Mouse (Mus musculus): ENCODE data around the gene Csf2. TPM values are rescaled to one million over a fixed set of nuclear protein-coding genes. Genes with fewer than 3 reads are reported as not detected.

Csf2 gene
- polyA plus RNA-seq, 1 experiment from 2014 or later = not detected

DNA sequence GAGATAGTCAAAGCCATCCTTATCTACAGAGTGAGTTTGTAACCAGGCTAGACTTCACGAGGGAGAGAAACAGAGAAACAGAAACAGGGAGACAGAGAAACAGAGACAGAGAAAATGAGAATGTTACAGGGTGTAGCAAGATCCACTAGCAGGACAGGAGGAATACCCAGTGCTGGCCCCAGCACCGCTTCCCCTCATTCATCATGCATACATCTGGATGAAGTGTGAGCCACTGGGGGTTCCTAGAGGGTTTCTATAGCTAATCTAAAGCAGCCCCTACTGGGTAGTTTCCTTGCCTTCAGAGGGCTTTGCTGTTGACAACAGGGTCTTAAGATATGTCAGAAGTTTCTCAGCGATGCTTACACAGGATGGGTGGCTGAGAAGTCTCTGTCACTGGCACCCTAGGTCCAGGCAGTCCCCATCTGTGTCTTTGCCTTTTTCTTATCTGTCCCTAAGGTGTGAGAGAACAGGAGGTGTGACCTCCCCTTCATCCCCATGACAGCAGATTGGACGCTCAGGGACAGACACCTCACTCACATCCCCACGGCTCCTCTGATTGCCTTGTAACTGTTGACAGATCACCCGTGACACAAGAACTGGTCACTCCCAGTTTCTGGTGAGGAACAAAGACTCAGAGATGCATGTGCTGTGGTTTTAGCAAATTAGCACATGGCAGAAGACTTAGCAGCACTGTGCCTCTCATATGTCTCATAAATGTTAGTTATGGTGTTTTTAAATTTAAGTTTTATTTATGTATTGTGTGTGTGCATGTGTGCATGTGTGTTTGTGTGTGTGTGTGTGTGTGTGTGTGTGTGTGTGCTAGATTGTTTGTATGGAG is 29.3 kb downstream of the Csf2 start:
- no peak for DNase-seq (ENCODE audit: low spot score)

DNA sequence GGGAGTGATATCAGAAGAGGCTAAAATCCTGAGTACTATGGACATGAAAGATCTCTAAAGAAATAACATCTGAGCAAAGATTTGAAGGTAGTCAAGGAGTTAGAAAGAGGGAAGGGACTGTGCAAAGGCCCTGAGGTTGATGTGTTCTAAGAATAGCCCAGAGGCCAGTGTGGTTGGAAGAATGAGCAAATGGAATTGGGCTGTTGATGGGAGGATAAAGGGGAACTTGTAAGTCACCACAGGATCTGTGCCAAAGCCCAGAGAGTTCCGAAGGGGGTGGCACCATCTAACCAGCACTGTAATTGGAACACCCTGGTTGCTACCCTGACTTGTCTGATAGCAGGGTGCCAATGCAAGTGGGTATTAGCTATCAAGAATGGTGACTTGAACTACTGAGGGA is 30.3 kb downstream of the Csf2 start:
- Histone ChIP-seq H3K4me2 (ENCODE audit: low read depth, severe bottlenecking) (no peak overlapping the region), H3K36me3 (ENCODE audit: control insufficient read depth, insufficient read depth, low read length) (no peaks in the 10 kb centered on the region), H3K4me3 (ENCODE audit: low read depth, low read length) (no peak overlapping the region), H3K27ac (replicated peaks; ENCODE audit: low read depth, low read length) (no peak overlapping the region), H3K9me3 (ENCODE audit: control insufficient read depth, low read length) (no peaks in the 10 kb centered on the region), H3K9ac (ENCODE audit: low read length) (no peak overlapping the region), H3K4me1 (ENCODE audit: control insufficient read depth, insufficient read depth, low read length) (no peaks in the 10 kb centered on the region), H3K27me3 (ENCODE audit: control insufficient read depth, insufficient read depth, low read length) (no peaks in the 10 kb centered on the region)
- ATAC-seq (ENCODE audit: insufficient number of reproducible peaks, low FRiP score, low TSS enrichment, low read depth) = no peak
- WGBS = 72% methylated on average over 1 of the region's 1 CpGs
- no peak for DNase-seq (ENCODE audit: low spot score)

More for the DNA sequence above, 29.3 kb downstream of the Csf2 start:
- H3K27ac ChIP-seq (replicated peaks; ENCODE audit: low read depth, low read length) = no peak overlapping the region
- H3K27me3 ChIP-seq (ENCODE audit: control insufficient read depth, insufficient read depth, low read length) = no peaks in the 10 kb centered on the region
- H3K9me3 ChIP-seq (ENCODE audit: control insufficient read depth, low read length) = no peaks in the 10 kb centered on the region
- no peak overlapping the region for H3K4me2 ChIP-seq (ENCODE audit: low read depth, severe bottlenecking)
- ATAC-seq (ENCODE audit: insufficient number of reproducible peaks, low FRiP score, low TSS enrichment, low read depth) = no peak
- H3K36me3 ChIP-seq (ENCODE audit: control insufficient read depth, insufficient read depth, low read length) = no peaks in the 10 kb centered on the region
- H3K4me1 ChIP-seq (ENCODE audit: control insufficient read depth, insufficient read depth, low read length) = no peaks in the 10 kb centered on the region
- no peak overlapping the region for H3K9ac ChIP-seq (ENCODE audit: low read length)
- no peak overlapping the region for H3K4me3 ChIP-seq (ENCODE audit: low read depth, low read length)
- 33% methylated on average over 6 of the region's 6 CpGs for WGBS

DNA sequence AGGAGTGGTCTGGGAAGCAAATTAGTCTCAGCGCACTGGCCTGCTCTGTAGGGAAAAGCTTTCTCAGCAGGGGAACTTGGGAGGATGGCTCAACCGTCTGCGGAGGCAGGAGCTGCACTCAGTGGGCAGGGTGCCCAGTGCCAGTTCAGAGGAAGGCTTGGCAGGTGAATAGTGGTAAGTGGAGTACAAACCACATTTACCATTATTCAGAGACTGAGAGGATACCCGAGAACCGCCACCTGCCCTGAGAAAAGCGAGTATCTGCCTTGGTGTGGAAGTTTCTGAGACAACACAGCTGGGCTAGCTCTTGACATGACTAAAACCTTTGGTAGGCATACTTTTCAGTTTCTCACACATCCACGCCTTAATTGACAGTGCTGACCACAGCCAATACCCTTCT is 32.1 kb downstream of the Csf2 start:
- DNase-seq (ENCODE audit: low spot score) (no peak), ATAC-seq (ENCODE audit: insufficient number of reproducible peaks, low FRiP score, low TSS enrichment, low read depth) (no peak)
- Histone ChIP-seq H3K36me3 (ENCODE audit: control insufficient read depth, insufficient read depth, low read length) (no peaks in the 10 kb centered on the region), H3K4me3 (ENCODE audit: low read depth, low read length) (no peak overlapping the region), H3K27ac (replicated peaks; ENCODE audit: low read depth, low read length) (no peak overlapping the region), H3K9ac (ENCODE audit: low read length) (no peak overlapping the region), H3K9me3 (ENCODE audit: control insufficient read depth, low read length) (no peaks in the 10 kb centered on the region), H3K4me2 (ENCODE audit: low read depth, severe bottlenecking) (no peak overlapping the region), H3K4me1 (ENCODE audit: control insufficient read depth, insufficient read depth, low read length) (no peaks in the 10 kb centered on the region), H3K27me3 (ENCODE audit: control insufficient read depth, insufficient read depth, low read length) (no peaks in the 10 kb centered on the region)
- WGBS = 71% methylated on average over 7 of the region's 7 CpGs

DNA sequence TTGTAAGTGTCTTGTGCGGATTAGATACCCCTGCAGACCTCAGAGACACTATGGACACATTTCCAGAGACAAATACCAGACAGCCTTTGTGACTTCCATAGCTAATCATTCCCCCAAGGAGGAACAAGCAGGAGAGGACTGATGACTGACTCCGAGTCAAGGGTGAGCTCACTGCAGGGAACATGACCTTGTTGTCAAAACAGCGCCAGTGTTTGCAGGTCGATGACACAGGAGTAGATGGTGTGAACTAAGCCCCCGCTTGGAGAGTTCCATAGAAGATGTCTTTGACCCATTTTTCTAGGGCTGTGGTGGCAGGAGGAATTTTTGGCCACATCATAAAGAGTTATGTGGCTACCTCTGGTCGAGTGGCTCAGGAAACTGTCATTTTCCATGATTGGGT is 33.4 kb downstream of the Csf2 start:
- H3K9ac ChIP-seq (ENCODE audit: low read length) = no peak overlapping the region
- no peaks in the 10 kb centered on the region for H3K27me3 ChIP-seq (ENCODE audit: control insufficient read depth, insufficient read depth, low read length)
- no peak for ATAC-seq (ENCODE audit: insufficient number of reproducible peaks, low FRiP score, low TSS enrichment, low read depth)
- 70% methylated on average over 6 of the region's 6 CpGs for WGBS
- DNase-seq (ENCODE audit: low spot score) = no peak
- no peaks in the 10 kb centered on the region for H3K36me3 ChIP-seq (ENCODE audit: control insufficient read depth, insufficient read depth, low read length)
- no peaks in the 10 kb centered on the region for H3K9me3 ChIP-seq (ENCODE audit: control insufficient read depth, low read length)
- H3K4me1 ChIP-seq (ENCODE audit: control insufficient read depth, insufficient read depth, low read length) = no peaks in the 10 kb centered on the region
- no peak overlapping the region for H3K4me3 ChIP-seq (ENCODE audit: low read depth, low read length)
- H3K27ac ChIP-seq (replicated peaks; ENCODE audit: low read depth, low read length) = no peak overlapping the region
- H3K4me2 ChIP-seq (ENCODE audit: low read depth, severe bottlenecking) = no peak overlapping the region

DNA sequence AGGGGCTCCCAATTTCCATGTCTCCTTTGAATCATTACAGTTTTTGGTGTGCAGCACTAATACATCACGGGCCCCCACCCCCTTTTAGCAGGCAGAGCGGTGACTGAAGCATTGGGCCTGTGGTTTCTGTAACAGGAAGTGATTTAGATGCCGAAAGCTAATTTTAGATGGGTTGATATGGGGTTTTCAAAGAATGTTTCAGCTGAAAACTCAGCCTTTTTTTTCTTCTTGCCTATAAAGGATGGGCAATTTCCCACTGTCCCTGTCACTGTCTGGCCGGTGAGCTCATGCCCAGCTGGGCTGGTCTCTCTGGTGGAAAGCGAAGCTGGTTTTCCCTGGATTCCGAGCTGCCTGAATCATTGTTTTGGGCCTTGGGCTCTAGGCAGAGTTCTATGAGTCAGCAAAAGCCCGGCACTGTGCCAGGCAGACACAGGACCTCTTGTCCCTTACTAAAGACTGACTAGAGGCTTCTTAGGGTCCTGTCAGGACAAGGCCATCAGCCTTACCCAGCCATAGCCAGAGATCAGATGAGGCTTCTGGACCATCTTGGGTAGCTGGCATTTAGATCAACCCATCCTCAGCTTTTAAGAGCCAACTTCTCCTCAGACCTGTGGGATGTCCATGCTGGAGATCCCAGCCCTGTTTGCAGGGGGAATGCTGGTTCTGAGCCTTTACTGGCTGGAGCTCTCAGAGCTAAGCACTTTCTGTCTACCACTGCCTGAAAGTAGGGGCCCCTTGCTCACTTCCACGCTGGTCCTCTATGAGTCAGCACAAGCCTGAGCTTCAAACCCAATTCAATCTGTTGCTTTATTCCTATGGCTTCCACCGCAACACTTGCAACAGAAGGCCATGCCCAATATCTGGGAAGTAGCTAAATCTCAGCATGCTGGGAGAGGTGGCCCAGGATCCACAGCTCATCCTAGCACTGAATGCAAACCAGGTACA is 34.7 kb downstream of the Csf2 start:
- Histone ChIP-seq H3K4me1 (ENCODE audit: control insufficient read depth, insufficient read depth, low read length) (no peaks in the 10 kb centered on the region), H3K27me3 (ENCODE audit: control insufficient read depth, insufficient read depth, low read length) (no peaks in the 10 kb centered on the region), H3K4me2 (ENCODE audit: low read depth, severe bottlenecking) (no peak overlapping the region), H3K36me3 (ENCODE audit: control insufficient read depth, insufficient read depth, low read length) (no peaks in the 10 kb centered on the region), H3K9me3 (ENCODE audit: control insufficient read depth, low read length) (no peaks in the 10 kb centered on the region), H3K4me3 (ENCODE audit: low read depth, low read length) (no peak overlapping the region), H3K27ac (replicated peaks; ENCODE audit: low read depth, low read length) (no peak overlapping the region), H3K9ac (ENCODE audit: low read length) (no peak overlapping the region)
- ATAC-seq (ENCODE audit: insufficient number of reproducible peaks, low FRiP score, low TSS enrichment, low read depth) (no peak), DNase-seq (ENCODE audit: low spot score) (no peak)
- WGBS = 86% methylated on average over 9 of the region's 9 CpGs

DNA sequence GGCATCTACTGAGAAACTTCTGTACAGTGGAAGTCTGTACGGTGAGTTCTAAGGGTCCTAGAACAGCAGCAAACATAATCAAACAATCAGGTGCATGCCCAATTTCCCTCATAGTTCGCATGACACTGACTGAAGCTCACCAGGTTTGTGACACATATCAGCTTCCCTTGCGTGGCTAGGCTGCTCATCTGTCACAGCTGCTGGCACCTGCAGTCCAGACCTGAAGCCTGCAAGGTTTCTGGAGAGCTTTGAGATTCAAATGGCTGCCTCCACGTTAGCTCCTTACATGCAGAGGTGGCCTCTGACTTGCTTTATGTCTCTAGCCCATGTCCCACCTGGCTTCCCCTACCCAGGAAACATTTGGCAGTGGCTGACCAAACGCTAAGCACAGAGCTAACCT is 35.8 kb downstream of the Csf2 start:
- 76% methylated on average over 5 of the region's 5 CpGs for WGBS
- Histone ChIP-seq H3K4me3 (ENCODE audit: low read depth, low read length) (no peak overlapping the region), H3K4me1 (ENCODE audit: control insufficient read depth, insufficient read depth, low read length) (no peaks in the 10 kb centered on the region), H3K9ac (ENCODE audit: low read length) (no peak overlapping the region), H3K36me3 (ENCODE audit: control insufficient read depth, insufficient read depth, low read length) (no peaks in the 10 kb centered on the region), H3K9me3 (ENCODE audit: control insufficient read depth, low read length) (no peaks in the 10 kb centered on the region), H3K27me3 (ENCODE audit: control insufficient read depth, insufficient read depth, low read length) (no peaks in the 10 kb centered on the region), H3K4me2 (ENCODE audit: low read depth, severe bottlenecking) (no peak overlapping the region), H3K27ac (replicated peaks; ENCODE audit: low read depth, low read length) (no peak overlapping the region)
- no peak for DNase-seq (ENCODE audit: low spot score)
- no peak for ATAC-seq (ENCODE audit: insufficient number of reproducible peaks, low FRiP score, low TSS enrichment, low read depth)

DNA sequence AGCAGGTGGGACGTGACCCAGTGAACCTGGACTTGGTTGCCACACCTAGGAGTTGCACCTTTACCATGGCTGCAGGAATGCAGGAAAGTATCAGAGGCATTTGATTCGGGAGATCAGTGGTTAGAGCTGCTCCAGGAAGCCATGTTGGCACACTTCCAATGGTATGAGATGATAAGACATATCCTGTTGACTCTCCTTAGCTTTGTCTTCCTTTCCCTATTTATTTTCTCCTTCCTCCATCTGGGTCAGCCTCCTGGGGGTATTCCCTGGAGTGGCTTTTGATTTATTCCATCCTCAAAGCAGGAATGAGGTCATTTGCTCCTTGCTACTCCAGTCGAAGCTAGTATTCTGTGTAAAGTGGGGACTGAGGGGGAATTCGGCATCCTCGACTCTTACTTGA is 42.5 kb downstream of the Csf2 start:
- ATAC-seq (ENCODE audit: insufficient number of reproducible peaks, low FRiP score, low TSS enrichment, low read depth) = no peak

DNA sequence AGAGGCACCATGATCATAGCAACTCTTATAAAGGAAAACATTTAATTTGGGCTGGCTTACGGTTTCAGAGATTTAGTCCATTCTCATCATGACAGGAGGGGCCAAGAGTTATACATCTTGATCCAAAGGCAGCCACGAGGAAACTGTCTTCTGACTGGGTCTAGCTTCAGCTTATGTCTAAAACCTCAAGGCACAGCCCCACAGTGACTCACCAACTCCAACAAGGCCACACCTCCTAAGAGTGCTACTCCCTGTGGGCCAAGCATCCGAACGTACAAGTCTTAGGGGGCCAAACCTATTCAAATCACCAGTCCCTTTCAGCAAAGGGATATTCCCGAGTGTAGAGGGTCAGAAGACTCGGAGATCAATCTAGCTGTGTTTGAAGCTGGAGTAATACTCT is 44.1 kb downstream of the Csf2 start:
- Histone ChIP-seq H3K9ac (ENCODE audit: low read length) (no peak overlapping the region), H3K9me3 (ENCODE audit: control insufficient read depth, low read length) (no peaks in the 10 kb centered on the region), H3K4me1 (ENCODE audit: control insufficient read depth, insufficient read depth, low read length) (no peaks in the 10 kb centered on the region), H3K4me3 (ENCODE audit: low read depth, low read length) (no peak overlapping the region), H3K27me3 (ENCODE audit: control insufficient read depth, insufficient read depth, low read length) (no peaks in the 10 kb centered on the region), H3K4me2 (ENCODE audit: low read depth, severe bottlenecking) (no peak overlapping the region), H3K36me3 (ENCODE audit: control insufficient read depth, insufficient read depth, low read length) (no peaks in the 10 kb centered on the region), H3K27ac (replicated peaks; ENCODE audit: low read depth, low read length) (no peak overlapping the region)
- 81% methylated on average over 6 of the region's 6 CpGs for WGBS
- ATAC-seq (ENCODE audit: insufficient number of reproducible peaks, low FRiP score, low TSS enrichment, low read depth) (no peak), DNase-seq (ENCODE audit: low spot score) (no peak)

More for the DNA sequence above, 42.5 kb downstream of the Csf2 start:
- Histone ChIP-seq H3K36me3 (ENCODE audit: control insufficient read depth, insufficient read depth, low read length) (no peaks in the 10 kb centered on the region), H3K9me3 (ENCODE audit: control insufficient read depth, low read length) (no peaks in the 10 kb centered on the region), H3K27me3 (ENCODE audit: control insufficient read depth, insufficient read depth, low read length) (no peaks in the 10 kb centered on the region), H3K4me1 (ENCODE audit: control insufficient read depth, insufficient read depth, low read length) (no peaks in the 10 kb centered on the region), H3K27ac (replicated peaks; ENCODE audit: low read depth, low read length) (no peak overlapping the region), H3K4me2 (ENCODE audit: low read depth, severe bottlenecking) (no peak overlapping the region), H3K4me3 (ENCODE audit: low read depth, low read length) (no peak overlapping the region), H3K9ac (ENCODE audit: low read length) (no peak overlapping the region)
- WGBS = 76% methylated on average over 5 of the region's 5 CpGs
- DNase-seq (ENCODE audit: low spot score) = no peak

Data from limb, embryonic 11.5 days (tissue).